Mouse (Mus musculus) ES-E14 (cell line): Measurements from ENCODE around the gene Dck. TPM values are rescaled to one million over a fixed set of nuclear protein-coding genes. Genes with fewer than 3 reads are reported as not detected.

Experiments
- DNase-seq: peaks from one replicate; pipeline ENCODE4 v3.0.0-alpha.2; 2013; ENCODE audit warnings: low read depth, low spot score
- H3K27ac ChIP-seq: 2 replicates; pipeline ENCODE4 v1.5.1; 2012; ENCODE audit warnings: low read depth, mild to moderate bottlenecking, low read length, moderate library complexity, mixed read lengths; ENCODE audit not compliant: poor library complexity, insufficient read depth, severe bottlenecking
- H3K36me3 ChIP-seq: 2 replicates; pipeline ENCODE4 v1.6.1; 2012; ENCODE audit warnings: mild to moderate bottlenecking, low read length, moderate library complexity, mixed read lengths; ENCODE audit not compliant: control insufficient read depth, poor library complexity, insufficient read depth, severe bottlenecking
- H3K4me1 ChIP-seq, 2 experiments: fragments of 150-350 bp in 1 of 2; sonication (generic) in 1 of 2; 2 replicates each; pipeline ENCODE4 v1.6.1; 2012; ENCODE audit warnings: low read length in 2 of 2, mild to moderate bottlenecking in 1 of 2, mixed read lengths in 1 of 2; ENCODE audit not compliant: control insufficient read depth in 2 of 2, insufficient read depth in 2 of 2, poor library complexity in 1 of 2
- H3K4me3 ChIP-seq, 2 experiments: fragments of 150-350 bp in 1 of 2; sonication (generic) in 1 of 2; 2 replicates each; pipeline ENCODE4 v1.5.1; 2012; ENCODE audit warnings: low read length in 2 of 2, low read depth in 1 of 2, mild to moderate bottlenecking in 1 of 2, mixed read lengths in 1 of 2; ENCODE audit not compliant: insufficient read depth in 1 of 2, poor library complexity in 1 of 2, severe bottlenecking in 1 of 2
- H3K9ac ChIP-seq: 2 replicates; pipeline ENCODE4 v1.6.1; 2012; ENCODE audit warnings: low read depth, mild to moderate bottlenecking, low read length, mixed read lengths; ENCODE audit not compliant: poor library complexity, insufficient read depth, severe bottlenecking
- H3K9me3 ChIP-seq: fragments of 150-350 bp; sonication (generic); 2 replicates; pipeline ENCODE4 v1.6.1; 2012; ENCODE audit warnings: low read depth, mild to moderate bottlenecking, low read length; ENCODE audit not compliant: control insufficient read depth, insufficient read depth
- CHD2 ChIP-seq: IDR thresholded peaks from 2 replicates; pipeline ENCODE4 v1.6.1; 2014; ENCODE audit warnings: mild to moderate bottlenecking, low read depth, low read length, inconsistent platforms
- HCFC1 ChIP-seq: IDR thresholded peaks from 2 replicates; pipeline ENCODE4 v1.6.1; 2012; ENCODE audit warnings: low read length, inconsistent platforms, borderline replicate concordance; ENCODE audit not compliant: insufficient read depth
- MAFK ChIP-seq: IDR thresholded peaks from 2 replicates; pipeline ENCODE4 v1.6.1; 2014; ENCODE audit warnings: mild to moderate bottlenecking, low read depth, low read length, inconsistent platforms; ENCODE audit not compliant: insufficient read depth
- ZC3H11A ChIP-seq: IDR thresholded peaks from 2 replicates; pipeline ENCODE4 v1.6.1; 2012; ENCODE audit warnings: low read depth, mild to moderate bottlenecking, inconsistent platforms, low read length, borderline replicate concordance
- ZNF384 ChIP-seq: IDR thresholded peaks from 2 replicates; pipeline ENCODE4 v1.6.1; 2012; ENCODE audit warnings: low read depth, low read length, inconsistent platforms
- in situ Hi-C, 2 experiments: fragments of 600-800 bp; cut with MboI; formaldehyde crosslinking; loops; one replicate each; pipeline ENCODE4 v1.15.1; 2025; ENCODE audit warnings: low sequenced_read_pairs in 2 of 2, inconsistent platforms in 1 of 2; ENCODE audit not compliant: unreplicated experiment in 2 of 2
- total RNA-seq: library from RNA; depleted of rRNA; stranded (reverse); fragments of 300-350 nt; gene quantifications from 2 replicates; pipeline ENCODE4 v1.2.3, GENCODE M21; 2012; rRNA removed

Gene Dck
- 11.3 and 18.2 TPM in 2 replicates for total RNA-seq

- Histone ChIP-seq H3K36me3 (peaks cover 8% of the 10 kb centered on the region), H3K27ac (peak within 1 kb of the TSS; percentile 89), H3K9me3 (no peaks in the 10 kb centered on the region), H3K4me3 (peak within 1 kb of the TSS; percentile 94 to 97), H3K4me1 (peaks cover 2 to 7% of the 10 kb centered on the region in 2 experiments; a peak in 3 of 4 replicates), H3K9ac (peak within 1 kb of the TSS; percentile 97)
- peak; percentile 99 for DNase-seq
- TF ChIP-seq HCFC1 (peak; percentile 58; the same call in 1 of the 2 replicates), ZC3H11A (no peak), ZNF384 (no peak), MAFK (no peak), CHD2 (peak; percentile 75)
- in situ Hi-C loops: no loop called here
These were observed at the start of gene Dck for GRCm38 (mm10) chr5:88764987-88765481. Gene Dck, plus strand, starts transcription at chr5:88764996.

- in situ Hi-C loops: no loop called here
- no peaks in the 10 kb centered on the region for H3K9me3 ChIP-seq
These were observed 47.8 kb upstream of the Dck start for GRCm38 (mm10) chr5:88716983-88717382.

GRCm38 (mm10) chr5:88720116-88721002, 44.4 kb upstream of the Dck start, which contains the start of gene Mob1b:
Gene Mob1b, plus strand, starts transcription at chr5:88720855.
- Histone ChIP-seq H3K4me1 (peaks cover 3 to 9% of the 10 kb centered on the region in 2 experiments; a peak in 2 of 4 replicates), H3K36me3 (no peaks in the 10 kb centered on the region), H3K4me3 (peak within 1 kb of the TSS; percentile 80 to 95), H3K9me3 (no peaks in the 10 kb centered on the region), H3K9ac (peak within 1 kb of the TSS; percentile 90), H3K27ac (no peak within 1 kb of the TSS; the same call in 1 of the 2 replicates)
- TF ChIP-seq ZNF384 (peak; percentile 88), ZC3H11A (no peak), MAFK (no peak), CHD2 (peak; percentile 96), HCFC1 (peak; percentile 51; the same call in 1 of the 2 replicates)
- peak; percentile 85 for DNase-seq
- in situ Hi-C loops: no loop called here

More at GRCm38 (mm10) chr5:88716983-88717382, 47.8 kb upstream of the Dck start:
- TF ChIP-seq ZNF384: no peak
- TF ChIP-seq MAFK: no peak
- TF ChIP-seq HCFC1: no peak
- TF ChIP-seq ZC3H11A: no peak
- TF ChIP-seq CHD2: no peak
- no peak overlapping the region for H3K4me3 ChIP-seq
- no peak overlapping the region for H3K9ac ChIP-seq
- no peak overlapping the region for H3K27ac ChIP-seq
- H3K36me3 ChIP-seq: no peaks in the 10 kb centered on the region
- H3K4me1 ChIP-seq: peaks cover 3 to 8% of the 10 kb centered on the region in 2 experiments; a peak in 2 of 4 replicates
- DNase-seq: no peak

GRCm38 (mm10) chr5:88721003-88721475, 43.8 kb upstream of the Dck start:
- peaks cover 3 to 9% of the 10 kb centered on the region in 2 experiments; a peak in 2 of 4 replicates for H3K4me1 ChIP-seq
- no peak overlapping the region for H3K27ac ChIP-seq
- H3K9me3 ChIP-seq: no peaks in the 10 kb centered on the region
- peak overlapping the region; percentile 80 to 95 for H3K4me3 ChIP-seq
- H3K36me3 ChIP-seq: no peaks in the 10 kb centered on the region
- TF ChIP-seq ZNF384 (no peak), HCFC1 (no peak), ZC3H11A (no peak), CHD2 (no peak), MAFK (no peak)
- no peak for DNase-seq
- H3K9ac ChIP-seq: peak overlapping the region; percentile 86
- in situ Hi-C loops: no loop called here
